Mouse (Mus musculus): ENCODE data around the gene Sema6d. TPM values are rescaled to one million over a fixed set of nuclear protein-coding genes. Genes with fewer than 3 reads are reported as not detected.

The Sema6d gene
- polyA plus RNA-seq, 1 experiment from 2014 or later, result 22.1 TPM

- 0 out of 2 replicates have a peak, but pooled peaks cover 3% of the 10 kb centered on the region for H3K4me1 ChIP-seq (replicated peaks)
- H3K9ac ChIP-seq (replicated peaks), result no peak overlapping the region
- peaks cover 50% of the 10 kb centered on the region for H3K27me3 ChIP-seq
- H3K4me2 ChIP-seq (replicated peaks), result no peak overlapping the region
- ATAC-seq, result no peak
- no peaks in the 10 kb centered on the region for H3K36me3 ChIP-seq
- 60% methylated on average over 3 of the region's 3 CpGs for WGBS
- H3K9me3 ChIP-seq, result no peaks in the 10 kb centered on the region
- no peak overlapping the region for H3K4me3 ChIP-seq (replicated peaks)
- no peak overlapping the region for H3K27ac ChIP-seq
Observed at GRCm38 (mm10) chr2:124461378-124461851, 371.6 kb downstream of the Sema6d start.

GRCm38 (mm10) chr2:124465004-124465946 lies 375.5 kb downstream of the Sema6d start:
- Histone ChIP-seq H3K4me1 (replicated peaks) (peaks cover 8% of the 10 kb centered on the region), H3K9ac (replicated peaks) (no peak overlapping the region), H3K4me2 (replicated peaks) (no peak overlapping the region), H3K36me3 (no peaks in the 10 kb centered on the region), H3K9me3 (no peaks in the 10 kb centered on the region), H3K27me3 (peaks cover 77% of the 10 kb centered on the region), H3K27ac (no peak overlapping the region), H3K4me3 (replicated peaks) (no peak overlapping the region)
- no peak for ATAC-seq
- 56% methylated on average over 8 of the region's 8 CpGs for WGBS

- Histone ChIP-seq H3K9me3 (no peaks in the 10 kb centered on the region), H3K4me1 (replicated peaks) (peaks cover 26% of the 10 kb centered on the region), H3K27ac (no peak overlapping the region), H3K4me3 (replicated peaks) (no peak overlapping the region), H3K9ac (replicated peaks) (no peak overlapping the region), H3K27me3 (peaks cover 60% of the 10 kb centered on the region), H3K36me3 (no peaks in the 10 kb centered on the region), H3K4me2 (replicated peaks) (no peak overlapping the region)
- ATAC-seq, result no peak
- WGBS, result 88% methylated on average over 1 of the region's 1 CpGs
Observed at GRCm38 (mm10) chr2:124467429-124467828, 377.7 kb downstream of the Sema6d start.

DNA sequence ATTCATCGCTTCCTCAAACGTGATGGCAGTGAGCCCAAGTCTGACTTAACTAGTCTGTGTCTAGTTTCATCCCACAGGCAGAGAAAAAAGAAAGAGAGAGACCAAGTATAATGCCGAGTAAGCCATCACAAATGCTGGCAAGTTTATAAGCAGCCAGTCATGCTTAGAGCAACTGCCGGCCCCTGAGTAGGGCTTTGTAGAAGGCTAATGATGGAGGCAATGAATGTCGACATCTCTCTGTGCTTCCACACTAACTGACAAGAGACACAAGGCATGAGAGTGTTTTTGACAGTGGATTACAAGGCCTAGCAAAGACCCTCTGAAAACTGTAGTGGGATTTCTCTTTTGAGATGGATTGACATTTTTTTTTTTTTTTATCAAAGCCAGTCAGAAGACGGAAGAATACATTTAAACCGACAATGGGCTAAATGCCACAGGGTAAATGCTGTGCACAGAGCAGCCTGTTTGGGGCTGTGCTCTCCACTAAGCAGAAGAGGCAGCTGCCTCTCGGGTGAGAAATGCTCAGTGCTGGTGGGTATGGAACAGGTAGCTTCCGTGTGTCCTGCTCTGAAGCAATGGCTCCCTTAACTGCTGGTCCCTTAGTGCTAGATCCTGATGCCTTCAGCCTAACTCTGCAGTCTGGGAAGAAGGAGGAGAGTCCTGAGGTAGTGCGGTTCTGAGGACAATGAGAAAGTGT lies 380.7 kb downstream of the Sema6d start:
- 30% methylated on average over 10 of the region's 10 CpGs for WGBS
- no peak overlapping the region for H3K9ac ChIP-seq (replicated peaks)
- H3K27ac ChIP-seq, result no peak overlapping the region
- no peaks in the 10 kb centered on the region for H3K36me3 ChIP-seq
- H3K4me3 ChIP-seq (replicated peaks), result no peak overlapping the region
- H3K4me1 ChIP-seq (replicated peaks), result peaks cover 43% of the 10 kb centered on the region
- ATAC-seq, result peak; percentile 63
- H3K9me3 ChIP-seq, result no peaks in the 10 kb centered on the region
- H3K4me2 ChIP-seq (replicated peaks), result no peak overlapping the region
- H3K27me3 ChIP-seq, result peaks cover 42% of the 10 kb centered on the region

- H3K27me3 ChIP-seq, result peaks cover 29% of the 10 kb centered on the region
- ATAC-seq, result peak; percentile 85
- no peaks in the 10 kb centered on the region for H3K9me3 ChIP-seq
- H3K4me2 ChIP-seq (replicated peaks), result no peak overlapping the region
- H3K4me1 ChIP-seq (replicated peaks), result peaks cover 43% of the 10 kb centered on the region
- H3K9ac ChIP-seq (replicated peaks), result no peak overlapping the region
- peak overlapping the region; percentile 68 for H3K27ac ChIP-seq
- WGBS, result 28% methylated on average over 6 of the region's 6 CpGs
- no peaks in the 10 kb centered on the region for H3K36me3 ChIP-seq
- no peak overlapping the region for H3K4me3 ChIP-seq (replicated peaks)
Observed at GRCm38 (mm10) chr2:124472674-124473507, 383.1 kb downstream of the Sema6d start.

DNA sequence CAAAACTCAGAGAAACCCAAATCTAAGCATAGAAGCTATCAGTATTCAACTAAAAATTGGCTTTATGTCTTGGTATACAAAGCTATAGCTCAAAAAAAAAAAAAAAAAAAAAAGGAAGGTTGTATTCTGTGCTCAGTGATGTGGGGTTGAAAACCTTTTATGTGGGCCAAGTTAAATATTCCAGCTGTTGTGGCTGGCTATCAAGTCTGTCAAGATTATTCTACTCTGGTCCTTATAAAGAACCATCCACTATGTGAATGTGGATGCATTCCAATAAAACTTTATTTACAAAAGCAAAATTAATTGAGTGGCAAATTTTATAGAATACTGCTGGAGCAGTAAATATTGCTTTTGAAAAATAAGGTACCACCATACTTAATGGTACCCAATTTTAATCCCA lies 388.1 kb downstream of the Sema6d start:
- H3K27ac ChIP-seq, result no peak overlapping the region
- H3K4me2 ChIP-seq (replicated peaks), result no peak overlapping the region
- ATAC-seq, result no peak
- H3K4me1 ChIP-seq (replicated peaks), result peaks cover 12% of the 10 kb centered on the region
- H3K27me3 ChIP-seq, result peaks cover 18% of the 10 kb centered on the region
- H3K4me3 ChIP-seq (replicated peaks), result no peak overlapping the region
- H3K36me3 ChIP-seq, result no peaks in the 10 kb centered on the region
- H3K9ac ChIP-seq (replicated peaks), result no peak overlapping the region
- H3K9me3 ChIP-seq, result no peaks in the 10 kb centered on the region

GRCm38 (mm10) chr2:124478526-124478925 lies 388.8 kb downstream of the Sema6d start:
- no peak for ATAC-seq

GRCm38 (mm10) chr2:124485761-124486160 lies 396.0 kb downstream of the Sema6d start:
- ATAC-seq, result no peak
- no peak overlapping the region for H3K9ac ChIP-seq (replicated peaks)

More at GRCm38 (mm10) chr2:124478526-124478925, 388.8 kb downstream of the Sema6d start:
- no peaks in the 10 kb centered on the region for H3K36me3 ChIP-seq
- no peak overlapping the region for H3K9ac ChIP-seq (replicated peaks)
- no peak overlapping the region for H3K4me2 ChIP-seq (replicated peaks)
- H3K4me3 ChIP-seq (replicated peaks), result no peak overlapping the region
- WGBS, result 85% methylated on average over 4 of the region's 4 CpGs
- H3K27me3 ChIP-seq, result peaks cover 20% of the 10 kb centered on the region
- H3K9me3 ChIP-seq, result no peaks in the 10 kb centered on the region
- H3K4me1 ChIP-seq (replicated peaks), result peaks cover 6% of the 10 kb centered on the region
- no peak overlapping the region for H3K27ac ChIP-seq

DNA sequence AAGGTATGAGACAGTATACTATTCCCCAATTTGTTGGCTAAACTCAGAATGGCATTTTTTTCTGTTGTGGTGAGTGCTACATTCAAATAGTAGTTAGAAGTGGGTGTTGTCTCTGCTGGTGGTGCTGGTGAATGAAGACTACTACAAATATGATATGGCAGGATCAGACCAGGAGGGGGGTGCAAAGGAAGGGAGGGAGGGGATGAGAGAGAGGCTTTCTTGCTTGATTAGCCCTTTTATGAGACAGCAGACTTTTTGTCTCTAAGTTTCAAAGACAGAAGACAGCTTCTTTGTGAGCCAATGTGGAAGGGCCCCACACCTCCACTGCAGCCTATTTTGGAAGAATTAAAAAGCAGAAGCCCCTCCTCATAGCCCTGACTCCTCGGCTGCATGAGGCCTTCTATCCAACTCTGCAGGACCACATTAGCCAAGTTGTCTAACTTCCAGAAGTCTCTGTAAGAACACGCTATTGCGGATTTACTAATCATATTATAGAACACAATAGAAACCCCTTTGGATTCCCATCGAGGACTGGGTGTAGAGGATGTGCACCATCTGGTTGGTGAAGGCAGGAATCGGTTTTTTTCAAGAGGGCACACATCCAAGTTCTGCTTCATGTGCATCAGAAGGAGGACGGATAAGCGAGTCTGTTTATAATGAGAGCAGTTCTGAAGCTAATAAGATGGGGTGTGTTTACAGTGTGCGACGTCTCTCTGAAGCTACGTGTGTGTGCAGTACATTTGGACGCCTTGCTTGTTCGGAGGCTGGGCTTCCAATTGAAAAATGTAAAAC lies 400.4 kb downstream of the Sema6d start:
- H3K4me1 ChIP-seq (replicated peaks), result no peaks in the 10 kb centered on the region; the same call in 1 of the 2 replicates
- peak; percentile 84 for ATAC-seq
- H3K9me3 ChIP-seq, result no peaks in the 10 kb centered on the region
- H3K27me3 ChIP-seq, result peaks cover 38% of the 10 kb centered on the region
- no peaks in the 10 kb centered on the region for H3K36me3 ChIP-seq
- H3K4me3 ChIP-seq (replicated peaks), result no peak overlapping the region
- 38% methylated on average over 12 of the region's 12 CpGs for WGBS
- no peak overlapping the region for H3K9ac ChIP-seq (replicated peaks)
- no peak overlapping the region for H3K27ac ChIP-seq
- H3K4me2 ChIP-seq (replicated peaks), result no peak overlapping the region

More at GRCm38 (mm10) chr2:124485761-124486160, 396.0 kb downstream of the Sema6d start:
- Histone ChIP-seq H3K9me3 (no peaks in the 10 kb centered on the region), H3K4me1 (replicated peaks) (no peaks in the 10 kb centered on the region; the same call in 1 of the 2 replicates), H3K4me3 (replicated peaks) (no peak overlapping the region), H3K27ac (no peak overlapping the region), H3K27me3 (peaks cover 28% of the 10 kb centered on the region), H3K36me3 (no peaks in the 10 kb centered on the region), H3K4me2 (replicated peaks) (no peak overlapping the region)
- WGBS, result 100% methylated on average over 1 of the region's 1 CpGs

GRCm38 (mm10) chr2:124495751-124496150 lies 406.0 kb downstream of the Sema6d start:
- Histone ChIP-seq H3K9ac (replicated peaks) (no peak overlapping the region), H3K4me2 (replicated peaks) (no peak overlapping the region), H3K27ac (no peak overlapping the region), H3K36me3 (no peaks in the 10 kb centered on the region), H3K27me3 (peaks cover 54% of the 10 kb centered on the region), H3K4me1 (replicated peaks) (no peaks in the 10 kb centered on the region), H3K4me3 (replicated peaks) (no peak overlapping the region), H3K9me3 (no peaks in the 10 kb centered on the region)
- ATAC-seq, result no peak
- 91% methylated on average over 1 of the region's 1 CpGs for WGBS

DNA sequence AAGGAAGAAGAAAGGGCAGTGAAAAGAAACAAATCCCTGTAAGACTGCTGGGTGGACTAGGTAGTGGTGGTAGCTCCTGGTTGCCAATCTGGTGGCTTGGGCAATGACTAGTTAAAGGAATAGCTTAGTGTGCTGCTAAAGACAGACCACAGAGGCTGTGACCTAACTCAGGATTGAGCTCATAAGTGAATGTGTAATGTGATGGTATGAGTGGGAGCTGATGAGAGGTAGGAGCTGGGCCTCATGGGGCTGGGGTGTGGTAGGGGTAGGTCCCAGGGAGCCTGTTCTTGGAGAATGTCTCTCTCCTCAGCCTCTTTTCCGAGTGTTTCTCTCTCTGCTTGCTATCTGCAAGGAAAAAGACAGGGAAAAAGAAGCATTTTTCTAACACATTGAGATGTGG lies 409.9 kb downstream of the Sema6d start:
- Histone ChIP-seq H3K4me1 (replicated peaks) (no peaks in the 10 kb centered on the region), H3K27me3 (peaks cover 74% of the 10 kb centered on the region), H3K4me3 (replicated peaks) (no peak overlapping the region), H3K4me2 (replicated peaks) (no peak overlapping the region), H3K9ac (replicated peaks) (no peak overlapping the region), H3K9me3 (no peaks in the 10 kb centered on the region; the same call in 1 of the 2 replicates), H3K27ac (no peak overlapping the region), H3K36me3 (no peaks in the 10 kb centered on the region)
- no peak for ATAC-seq
- WGBS, result 86% methylated on average over 1 of the region's 1 CpGs
